In genomic region chr2:70873168-70873567, GRCm38 (mm10) we compare ENCODE assay signal across 23 mouse cellular contexts.
"Had no signal": no experiment of that assay in that cellular context is flagged by ENCODE, and none has a peak within 500 bp of the region (broad histone marks: within the 10 kb centered on the region; RNA-seq: fewer than 3 reads in every experiment).

No protein-coding gene starts in this region.

- H3K4me1 ChIP-seq: kidney, embryonic 15.5 days; limb, embryonic 10.5 days; limb, embryonic 12.5 days had no signal

- H3K4me2 ChIP-seq: heart, embryonic 11.5 days; heart, embryonic 13.5 days; heart, embryonic 15.5 days; hindbrain, embryonic 13.5 days; hindbrain, embryonic 15.5 days; kidney, embryonic 15.5 days; limb, embryonic 12.5 days had no signal

- DNase-seq: gastrocnemius, postnatal 14 days; gastrocnemius, postnatal 36 days; heart, adult 11 months; heart, adult 2 months; heart, postnatal 14 days; heart, postnatal 36 days; kidney, adult 11 months; kidney, adult 2 months; kidney, adult 9 months; kidney, postnatal 14 days; kidney, postnatal 36 days had no signal

- H3K27ac ChIP-seq: heart, adult 2 months; heart, embryonic 13.5 days; heart, embryonic 15.5 days; hindbrain, embryonic 13.5 days; hindbrain, embryonic 15.5 days; hindbrain, postnatal 0 days; kidney, embryonic 15.5 days; kidney, postnatal 0 days; left cerebral cortex, adult 2 months; limb, embryonic 10.5 days; limb, embryonic 12.5 days had no signal

- H3K9me3 ChIP-seq: heart, embryonic 13.5 days; heart, embryonic 15.5 days; hindbrain, embryonic 15.5 days; kidney, embryonic 15.5 days; limb, embryonic 10.5 days; limb, embryonic 12.5 days had no signal

- H3K27me3 ChIP-seq: heart, embryonic 13.5 days; heart, embryonic 15.5 days; hindbrain, embryonic 13.5 days; hindbrain, embryonic 15.5 days; kidney, embryonic 15.5 days; limb, embryonic 12.5 days had no signal

- H3K36me3 ChIP-seq: heart, embryonic 13.5 days; heart, embryonic 15.5 days; hindbrain, embryonic 13.5 days; hindbrain, embryonic 15.5 days; kidney, embryonic 15.5 days; limb, embryonic 10.5 days; limb, embryonic 12.5 days had no signal

- ATAC-seq: hindbrain, postnatal 0 days; intestine, embryonic 16.5 days had no signal

- H3K9ac ChIP-seq: heart, embryonic 13.5 days; heart, embryonic 15.5 days; hindbrain, embryonic 13.5 days; hindbrain, embryonic 15.5 days; kidney, embryonic 15.5 days; limb, embryonic 12.5 days had no signal

- H3K4me3 ChIP-seq: heart, adult 2 months; heart, embryonic 13.5 days; heart, embryonic 15.5 days; hindbrain, embryonic 13.5 days; hindbrain, embryonic 15.5 days; kidney, embryonic 15.5 days; left cerebral cortex, adult 2 months; limb, embryonic 10.5 days; limb, embryonic 12.5 days had no signal
